Mouse (Mus musculus) liver, adult (tissue): ENCODE data around the gene Nrn1.
A peak's percentile ranks its signal among the peaks of the same experiment; 100 is the strongest.

Experiments used
- GATA4 ChIP-seq: IDR thresholded peaks from 2 replicates; pipeline ENCODE4 v1.6.1; 2014; ENCODE audit warnings: mild to moderate bottlenecking, low read length; ENCODE audit not compliant: insufficient replicate concordance

The Nrn1 gene

GRCm38 (mm10) chr13:36695516-36696201 is 39.3 kb downstream of the Nrn1 start:
- no peak for TF ChIP-seq GATA4

GRCm38 (mm10) chr13:36683581-36683980 is 51.4 kb downstream of the Nrn1 start:
- TF ChIP-seq GATA4, result no peak

- 0 out of 2 replicates have a peak, but pooled peaks have one; percentile 38 for TF ChIP-seq GATA4
These were observed 54.1 kb downstream of the Nrn1 start for GRCm38 (mm10) chr13:36680690-36681355.

DNA sequence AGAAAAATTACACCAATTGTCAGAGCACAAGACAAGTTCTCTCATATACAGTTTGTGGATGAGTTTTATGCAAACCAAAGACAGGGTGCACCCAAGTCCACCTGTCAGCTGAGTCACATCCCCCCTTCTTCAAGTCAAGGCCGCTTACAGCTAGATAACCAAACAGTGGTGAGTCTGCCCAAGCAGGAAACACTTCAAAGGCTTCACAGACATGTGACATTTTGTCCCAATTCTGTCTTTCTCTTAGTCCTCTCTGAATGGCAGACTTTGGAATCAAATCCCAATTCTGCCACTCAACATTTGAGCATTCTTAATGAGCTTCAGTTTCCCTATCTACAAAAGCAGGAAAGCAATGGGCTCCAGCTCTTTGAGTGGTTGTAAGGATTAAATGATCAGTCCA is 55.6 kb downstream of the Nrn1 start:
- no peak for TF ChIP-seq GATA4
